Mouse (Mus musculus): ENCODE results near the gene Fam131a. TPM values are rescaled to one million over a fixed set of nuclear protein-coding genes. Genes with fewer than 3 reads are reported as not detected.

The Fam131a gene
- polyA plus RNA-seq, 1 experiment, result not detected

- Histone ChIP-seq H3K4me1 (ENCODE audit: control insufficient read depth, insufficient read depth, low read length) (peaks cover 6% of the 10 kb centered on the region), H3K27ac (ENCODE audit: insufficient read depth, low read depth, low read length) (0 out of 2 replicates have a peak overlapping the region, but pooled peaks have one; percentile 59), H3K4me3 (ENCODE audit: insufficient read depth, low read depth, low read length) (no peak overlapping the region)
- 26% methylated on average over 6 of the region's 6 CpGs for WGBS
- TF ChIP-seq CTCF (IDR thresholded peaks at IDR 0.05; ENCODE audit: insufficient read depth, low read depth, low read length) (no peak), POLR2A (IDR thresholded peaks at IDR 0.05; ENCODE audit: insufficient read depth, low read depth, low read length) (no peak)
Observed at GRCm38 (mm10) chr16:20746641-20747040, 53.6 kb downstream of the Fam131a start.

GRCm38 (mm10) chr16:20750518-20750917 is 57.5 kb downstream of the Fam131a start:
- TF ChIP-seq POLR2A (IDR thresholded peaks at IDR 0.05; ENCODE audit: insufficient read depth, low read depth, low read length), result no peak
- no peak for TF ChIP-seq CTCF (IDR thresholded peaks at IDR 0.05; ENCODE audit: insufficient read depth, low read depth, low read length)
- H3K27ac ChIP-seq (ENCODE audit: insufficient read depth, low read depth, low read length), result no peak overlapping the region
- 65% methylated on average over 8 of the region's 8 CpGs for WGBS
- no peak overlapping the region for H3K4me3 ChIP-seq (ENCODE audit: insufficient read depth, low read depth, low read length)
- H3K4me1 ChIP-seq (ENCODE audit: control insufficient read depth, insufficient read depth, low read length), result peaks cover 6% of the 10 kb centered on the region

Other genes with a start within 250 kb of the Fam131a start
- not detected in 2 replicates for gene Eif2b5, start 194.4 kb upstream of the Fam131a start, polyA plus RNA-seq (2012; ENCODE audit: insufficient read depth, insufficient read length, low replicate concordance, missing spikeins)
- gene Dvl3, start 176.3 kb upstream of the Fam131a start, polyA plus RNA-seq (2012; ENCODE audit: insufficient read depth, insufficient read length, low replicate concordance, missing spikeins), result 115 TPM in 1 of 2 replicates, not detected in the other
- gene Ap2m1, start 157.8 kb upstream of the Fam131a start, polyA plus RNA-seq (2012; ENCODE audit: insufficient read depth, insufficient read length, low replicate concordance, missing spikeins), result 512 and 992 TPM in 2 replicates
- not detected in 2 replicates for gene Abcf3, start 144.7 kb upstream of the Fam131a start, polyA plus RNA-seq (2012; ENCODE audit: insufficient read depth, insufficient read length, low replicate concordance, missing spikeins)
- gene Vwa5b2, start 103.8 kb upstream of the Fam131a start, polyA plus RNA-seq (2012; ENCODE audit: insufficient read depth, insufficient read length, low replicate concordance, missing spikeins), result not detected in 2 replicates
- gene Eef1akmt4, start 81.6 kb upstream of the Fam131a start, polyA plus RNA-seq (2012; ENCODE audit: insufficient read depth, insufficient read length, low replicate concordance, missing spikeins), result not detected in 2 replicates
- not detected in 2 replicates for gene Gm49333, start 81.6 kb upstream of the Fam131a start, polyA plus RNA-seq (2012; ENCODE audit: insufficient read depth, insufficient read length, low replicate concordance, missing spikeins)
- not detected in 2 replicates for gene Alg3, start 81.5 kb upstream of the Fam131a start, polyA plus RNA-seq (2012; ENCODE audit: insufficient read depth, insufficient read length, low replicate concordance, missing spikeins)
- gene Camk2n2, start 72.0 kb upstream of the Fam131a start, polyA plus RNA-seq (2012; ENCODE audit: insufficient read depth, insufficient read length, low replicate concordance, missing spikeins), result not detected in 2 replicates
- not detected in 2 replicates for gene Ece2, start 63.4 kb upstream of the Fam131a start, polyA plus RNA-seq (2012; ENCODE audit: insufficient read depth, insufficient read length, low replicate concordance, missing spikeins)
- 1,015 TPM in 1 of 2 replicates, not detected in the other for gene Psmd2, start 41.6 kb upstream of the Fam131a start, polyA plus RNA-seq (2012; ENCODE audit: insufficient read depth, insufficient read length, low replicate concordance, missing spikeins)
- gene Eif4g1, start 24.9 kb upstream of the Fam131a start, polyA plus RNA-seq (2012; ENCODE audit: insufficient read depth, insufficient read length, low replicate concordance, missing spikeins), result 96.5 and 986 TPM in 2 replicates
- not detected in 2 replicates for gene Polr2h, start 24.4 kb downstream of the Fam131a start, polyA plus RNA-seq (2012; ENCODE audit: insufficient read depth, insufficient read length, low replicate concordance, missing spikeins)
- not detected in 2 replicates for gene Clcn2, start 24.5 kb downstream of the Fam131a start, polyA plus RNA-seq (2012; ENCODE audit: insufficient read depth, insufficient read length, low replicate concordance, missing spikeins)
- gene Chrd, start 39.9 kb downstream of the Fam131a start, polyA plus RNA-seq (2012; ENCODE audit: insufficient read depth, insufficient read length, low replicate concordance, missing spikeins), result not detected in 2 replicates
- gene Thpo, start 41.3 kb downstream of the Fam131a start, polyA plus RNA-seq (2012; ENCODE audit: insufficient read depth, insufficient read length, low replicate concordance, missing spikeins), result not detected in 2 replicates